In the genomic region with DNA sequence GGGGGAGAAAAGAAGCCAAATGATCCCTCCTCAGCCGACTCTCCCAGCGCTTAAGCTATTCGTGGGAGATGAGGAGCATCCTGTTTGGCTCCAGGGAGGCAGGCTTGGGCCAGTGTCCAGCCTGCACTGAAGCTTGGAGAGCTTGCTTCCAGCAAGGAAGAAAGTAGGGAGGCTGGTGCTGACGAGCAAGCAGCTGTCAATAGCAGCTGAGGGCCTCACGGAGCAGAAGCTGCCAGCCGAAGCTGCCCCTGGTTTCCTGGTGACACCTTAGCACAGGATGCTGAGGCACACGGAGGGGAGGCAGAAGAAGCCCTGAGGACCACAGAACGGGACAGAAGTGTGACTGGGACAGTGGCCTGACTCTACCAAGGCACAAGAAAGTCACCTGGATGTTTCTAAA, we compare ENCODE assay signal across 13 mouse cellular contexts. TPM values are rescaled to one million over a fixed set of nuclear protein-coding genes. Genes with fewer than 3 reads are reported as not detected.
A peak's percentile ranks its signal among the peaks of the same experiment; 100 is the strongest.
DNase-seq lines count a peak whose midpoint lies in the region; ATAC-seq and TF ChIP-seq lines count a peak whose summit lies in the region.
"Had no signal": no experiment of that assay in that cellular context is flagged by ENCODE, and none has a peak within 500 bp of the region (broad histone marks: within the 10 kb centered on the region; RNA-seq: fewer than 3 reads in every experiment).

No protein-coding gene starts in this region.

- no peaks in the 10 kb centered on the region for H3K36me3 ChIP-seq in kidney, embryonic 14.5 days (ENCODE audit: control insufficient read depth, insufficient read depth, low read length)
- H3K36me3 ChIP-seq in embryonic facial prominence, embryonic 10.5 days (replicated peaks) = no peaks in the 10 kb centered on the region
- H3K36me3 ChIP-seq in intestine, postnatal 0 days (ENCODE audit: control insufficient read depth, insufficient read depth) = no peaks in the 10 kb centered on the region
- no peaks in the 10 kb centered on the region for H3K36me3 ChIP-seq in forebrain, embryonic 12.5 days (replicated peaks)
- H3K36me3 ChIP-seq: forebrain, embryonic 15.5 days; midbrain, embryonic 10.5 days had no signal

- no peak overlapping the region for H3K4me3 ChIP-seq in kidney, embryonic 14.5 days (ENCODE audit: low read length)
- no peak overlapping the region for H3K4me3 ChIP-seq in embryonic facial prominence, embryonic 10.5 days
- H3K4me3 ChIP-seq in intestine, postnatal 0 days (ENCODE audit: low read depth, low read length) = no peak overlapping the region
- no peak overlapping the region for H3K4me3 ChIP-seq in forebrain, embryonic 12.5 days (replicated peaks)
- H3K4me3 ChIP-seq: forebrain, embryonic 15.5 days; midbrain, embryonic 10.5 days had no signal

- no peak overlapping the region for H3K9ac ChIP-seq in kidney, embryonic 14.5 days (ENCODE audit: low read depth, low read length)
- no peak overlapping the region for H3K9ac ChIP-seq in intestine, postnatal 0 days (ENCODE audit: low read depth, low read length)
- no peak overlapping the region for H3K9ac ChIP-seq in forebrain, embryonic 12.5 days
- H3K9ac ChIP-seq: forebrain, embryonic 15.5 days; liver, embryonic 14.5 days had no signal

- no peak overlapping the region for H3K27ac ChIP-seq in kidney, embryonic 14.5 days (ENCODE audit: low read depth, low read length)
- H3K27ac ChIP-seq in embryonic facial prominence, embryonic 10.5 days (replicated peaks) = 0 out of 2 replicates have a peak overlapping the region, but pooled peaks have one; percentile 8
- no peak overlapping the region for H3K27ac ChIP-seq in intestine, postnatal 0 days (ENCODE audit: low read depth, low read length)
- no peak overlapping the region for H3K27ac ChIP-seq in forebrain, embryonic 12.5 days
- H3K27ac ChIP-seq: forebrain, embryonic 15.5 days; liver, embryonic 14.5 days; midbrain, embryonic 10.5 days had no signal

- no peak for TF ChIP-seq CTCF in intestine, postnatal 0 days (IDR thresholded peaks at IDR 0.05; ENCODE audit: low read depth)

- H3K4me2 ChIP-seq in kidney, embryonic 14.5 days (replicated peaks; ENCODE audit: low read depth, low read length) = no peak overlapping the region
- H3K4me2 ChIP-seq in intestine, postnatal 0 days (replicated peaks; ENCODE audit: low read depth) = peak overlapping the region; percentile 37
- H3K4me2 ChIP-seq in forebrain, embryonic 12.5 days = no peak overlapping the region
- H3K4me2 ChIP-seq: forebrain, embryonic 15.5 days had no signal

- intact Hi-C loops in heart, postnatal 25 days (cut with DNase I) = no loop called here

- H3K4me1 ChIP-seq in kidney, embryonic 14.5 days (ENCODE audit: control insufficient read depth, insufficient read depth, low read length) = no peaks in the 10 kb centered on the region
- peaks cover 13% of the 10 kb centered on the region; the same call in 1 of the 2 replicates for H3K4me1 ChIP-seq in embryonic facial prominence, embryonic 10.5 days
- H3K4me1 ChIP-seq in intestine, postnatal 0 days (replicated peaks; ENCODE audit: control insufficient read depth, insufficient read depth, low read length) = peaks cover 4% of the 10 kb centered on the region; the same call in 1 of the 2 replicates
- no peaks in the 10 kb centered on the region for H3K4me1 ChIP-seq in forebrain, embryonic 12.5 days
- H3K4me1 ChIP-seq: forebrain, embryonic 15.5 days had no signal

- peak; percentile 93 for DNase-seq in heart, adult 11 months
- DNase-seq in heart, postnatal 25 days (ENCODE audit: low spot score) = no peak
- peak; percentile 26 to 34 for DNase-seq in kidney, postnatal 4 days
- no peak for DNase-seq in embryonic facial prominence, embryonic 10.5 days (ENCODE audit: low spot score)
- DNase-seq in urinary bladder, adult 18-20 months (ENCODE audit: low spot score in 2 of 2) = no peak
- DNase-seq: adrenal gland, postnatal 25 days had no signal

- WGBS in kidney, embryonic 14.5 days = 19% methylated on average over 8 of the region's 8 CpGs
- 36% methylated on average over 8 of the region's 8 CpGs for WGBS in embryonic facial prominence, embryonic 10.5 days
- 8% methylated on average over 8 of the region's 8 CpGs for WGBS in intestine, postnatal 0 days
- WGBS in forebrain, embryonic 12.5 days = 53% methylated on average over 8 of the region's 8 CpGs

- no peaks in the 10 kb centered on the region for H3K9me3 ChIP-seq in kidney, embryonic 14.5 days (ENCODE audit: control insufficient read depth, low read length)
- H3K9me3 ChIP-seq in embryonic facial prominence, embryonic 10.5 days = no peaks in the 10 kb centered on the region
- H3K9me3 ChIP-seq in intestine, postnatal 0 days (ENCODE audit: control insufficient read depth) = no peaks in the 10 kb centered on the region
- H3K9me3 ChIP-seq in forebrain, embryonic 12.5 days = no peaks in the 10 kb centered on the region
- H3K9me3 ChIP-seq: forebrain, embryonic 15.5 days; midbrain, embryonic 10.5 days had no signal

- no peak for ATAC-seq in kidney, embryonic 14.5 days (ENCODE audit: low FRiP score, low TSS enrichment)
- no peak for ATAC-seq in intestine, postnatal 0 days
- no peak for ATAC-seq in forebrain, embryonic 12.5 days (ENCODE audit: low FRiP score)
- ATAC-seq: forebrain, embryonic 15.5 days; hindbrain, embryonic 16.5 days had no signal

- no peaks in the 10 kb centered on the region for H3K27me3 ChIP-seq in kidney, embryonic 14.5 days (ENCODE audit: control insufficient read depth, insufficient read depth, low read length)
- no peaks in the 10 kb centered on the region for H3K27me3 ChIP-seq in embryonic facial prominence, embryonic 10.5 days (replicated peaks; ENCODE audit: low read depth, poor library complexity, severe bottlenecking)
- no peaks in the 10 kb centered on the region for H3K27me3 ChIP-seq in intestine, postnatal 0 days (replicated peaks; ENCODE audit: control insufficient read depth, insufficient read depth, low read length)
- no peaks in the 10 kb centered on the region for H3K27me3 ChIP-seq in forebrain, embryonic 12.5 days
- H3K27me3 ChIP-seq: forebrain, embryonic 15.5 days had no signal

RNA-seq across cellular contexts. Expression of a gene that starts 24.0 kb away (rescaled TPM):
- 10 to 100 TPM; 29.9 to 36.7 TPM for total RNA-seq in heart, postnatal 25 days (2021)
- 14.6 and 22.1 TPM in 2 replicates for polyA plus RNA-seq in kidney, embryonic 14.5 days (2014; fragmentation: Nextera tagmentation; extraction: Ambion mirVana)
- polyA plus RNA-seq in embryonic facial prominence, embryonic 10.5 days (2016; fragmentation: Nextera tagmentation; extraction: Ambion mirVana) = 15.5 and 18.8 TPM in 2 replicates
- 15.3 and 18.4 TPM in 2 replicates for polyA plus RNA-seq in intestine, postnatal 0 days (2015; fragmentation: Nextera tagmentation; extraction: Ambion mirVana)
- polyA plus RNA-seq in forebrain, embryonic 12.5 days (2016; fragmentation: Nextera tagmentation; extraction: Ambion mirVana) = 20.9 and 21.9 TPM in 2 replicates

Comparison
In these comparisons a context has a peak if more than half of its experiments do, and no peak if none do; other contexts are left out.
1. DNase-seq: peak in heart, adult 11 months (single experiment) and kidney, postnatal 4 days (2 of 2); none in heart, postnatal 25 days (single experiment), embryonic facial prominence, embryonic 10.5 days (single experiment) and urinary bladder, adult 18-20 months (0 of 2).